ENCODE assay signal across 11 mouse cellular contexts in genomic region chr2:70563721-70564645, GRCm38 (mm10). TPM values are rescaled to one million over a fixed set of nuclear protein-coding genes. Genes with fewer than 3 reads are reported as not detected.
A peak's percentile ranks its signal among the peaks of the same experiment; 100 is the strongest.
DNase-seq lines count a peak whose midpoint lies in the region; ATAC-seq lines count a peak whose summit lies in the region.
"Had no signal": no experiment of that assay in that cellular context is flagged by ENCODE, and none has a peak within 500 bp of the region (broad histone marks: within the 10 kb centered on the region; RNA-seq: fewer than 3 reads in every experiment).

No protein-coding gene starts in this region.

- under 1% methylated on average over 38 of the region's 38 CpGs for WGBS in forebrain, embryonic 10.5 days
- WGBS in limb, embryonic 12.5 days, result under 1% methylated on average over 38 of the region's 38 CpGs

- peak overlapping the region; percentile 48 for H3K4me3 ChIP-seq in forebrain, embryonic 10.5 days
- peak overlapping the region; percentile 29 for H3K4me3 ChIP-seq in limb, embryonic 12.5 days (replicated peaks)

- peaks cover 91% of the 10 kb centered on the region for H3K4me1 ChIP-seq in forebrain, embryonic 10.5 days
- H3K4me1 ChIP-seq in limb, embryonic 12.5 days (replicated peaks), result peaks cover 65% of the 10 kb centered on the region

- ATAC-seq in limb, embryonic 12.5 days (ENCODE audit: insufficient number of reproducible peaks, insufficient read depth, low FRiP score, low TSS enrichment, low read depth), result no peak

- peaks cover 100% of the 10 kb centered on the region for H3K27me3 ChIP-seq in forebrain, embryonic 10.5 days (ENCODE audit: poor library complexity, severe bottlenecking)
- peaks cover 100% of the 10 kb centered on the region for H3K27me3 ChIP-seq in limb, embryonic 12.5 days

- peak; percentile 40 for DNase-seq in retina, postnatal 1 day
- DNase-seq in retina, embryonic 14.5 days (ENCODE audit: low spot score), result no peak
- DNase-seq in forebrain, embryonic 10.5 days (ENCODE audit: extremely low spot score, low spot score), result peak; percentile 41
- no peak for DNase-seq in right cerebral cortex, adult 18-20 months
- DNase-seq in urinary bladder, postnatal 25 days (ENCODE audit: low spot score), result no peak
- no peak for DNase-seq in lung, adult 18-20 months
- DNase-seq: cerebellum, postnatal 36 days; right cerebral cortex, postnatal 14 days; thymus, postnatal 14 days had no signal

- no peak overlapping the region for H3K9ac ChIP-seq in limb, embryonic 12.5 days (replicated peaks)

- H3K9me3 ChIP-seq in forebrain, embryonic 10.5 days, result no peaks in the 10 kb centered on the region
- H3K9me3 ChIP-seq in limb, embryonic 12.5 days, result no peaks in the 10 kb centered on the region

- 0 out of 2 replicates have a peak overlapping the region, but pooled peaks have one; percentile 33 for H3K27ac ChIP-seq in forebrain, embryonic 10.5 days
- no peak overlapping the region for H3K27ac ChIP-seq in limb, embryonic 12.5 days
- H3K27ac ChIP-seq: macrophage had no signal

- H3K36me3 ChIP-seq in forebrain, embryonic 10.5 days (replicated peaks), result no peaks in the 10 kb centered on the region
- no peaks in the 10 kb centered on the region for H3K36me3 ChIP-seq in limb, embryonic 12.5 days

- H3K4me2 ChIP-seq in limb, embryonic 12.5 days, result peak overlapping the region; percentile 48

RNA-seq across cellular contexts. Expression of gene Gad1, which starts 11.1 kb away (rescaled TPM):
- polyA plus RNA-seq in forebrain, embryonic 10.5 days (2016; fragmentation: Nextera tagmentation; extraction: Ambion mirVana), result 2.3 and 3.4 TPM in 2 replicates
- 0.28 and 0.33 TPM in 2 replicates for polyA plus RNA-seq in limb, embryonic 12.5 days (2016; fragmentation: Nextera tagmentation; extraction: Ambion mirVana)
- polyA plus RNA-seq: macrophage had no signal

RNA-seq across cellular contexts. Expression of gene Erich2, which starts 55.4 kb away (rescaled TPM):
- 0.56 and 0.77 TPM in 2 replicates for polyA plus RNA-seq in forebrain, embryonic 10.5 days (2016; fragmentation: Nextera tagmentation; extraction: Ambion mirVana)
- 0.38 and 0.93 TPM in 2 replicates for polyA plus RNA-seq in limb, embryonic 12.5 days (2016; fragmentation: Nextera tagmentation; extraction: Ambion mirVana)
- polyA plus RNA-seq: macrophage had no signal

Comparison
In these comparisons a context has a peak if more than half of its experiments do, and no peak if none do; other contexts are left out.
1. DNase-seq: peak in retina, postnatal 1 day (single experiment) and forebrain, embryonic 10.5 days (single experiment); none in retina, embryonic 14.5 days (single experiment), right cerebral cortex, adult 18-20 months (single experiment), urinary bladder, postnatal 25 days (single experiment) and lung, adult 18-20 months (0 of 2).